Mouse (Mus musculus): ENCODE measurements around the gene Aox4.

- TF ChIP-seq TAL1 (IDR thresholded peaks at IDR 0.05; ENCODE audit: low read length) = no peak
- TF ChIP-seq GATA1 (IDR thresholded peaks at IDR 0.05; ENCODE audit: low read length) = no peak
Measured at GRCm38 (mm10) chr1:58309853-58310252, 99.7 kb downstream of the Aox4 start.

Data from erythroblast, embryonic 14.5 days (primary cell).